Mouse (Mus musculus) G1E-ER4 (cell line): ENCODE results near the gene Babam2. TPM values are rescaled to one million over a fixed set of nuclear protein-coding genes. Genes with fewer than 3 reads are reported as not detected.

Experiments
- GATA1 ChIP-seq: IDR thresholded peaks from one replicate; pipeline ENCODE4 v1.8.0; 2012; ENCODE audit warnings: low read length, inconsistent platforms
- polyA plus RNA-seq: library from polyadenylated mRNA; stranded (reverse); fragments of >175 nt; gene quantifications from 2 replicates; pipeline ENCODE4 v1.2.3, GENCODE M21; 2012

Babam2 gene
- polyA plus RNA-seq, 1 experiment, result 43.6 TPM

DNA sequence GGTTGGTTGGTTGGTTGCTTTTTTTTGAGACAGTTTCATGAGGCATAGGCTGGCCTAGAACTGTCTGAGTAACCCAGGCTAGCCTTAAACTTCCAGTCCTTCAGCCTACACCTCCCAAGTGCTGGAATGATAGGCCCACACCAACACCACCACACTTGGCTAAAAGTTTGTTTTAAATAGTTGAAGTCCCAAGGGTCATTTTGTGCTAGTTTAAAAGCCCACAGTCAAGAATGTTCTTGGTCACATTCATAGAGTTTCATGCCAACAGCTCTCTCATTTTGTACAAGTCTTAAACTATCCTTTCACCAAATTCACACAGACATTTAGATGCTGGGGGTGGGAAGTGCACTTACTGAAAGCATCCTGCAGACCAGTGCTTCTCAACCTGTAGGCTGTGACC, 341.5 kb downstream of the Babam2 start:
- TF ChIP-seq GATA1, result no peak

DNA sequence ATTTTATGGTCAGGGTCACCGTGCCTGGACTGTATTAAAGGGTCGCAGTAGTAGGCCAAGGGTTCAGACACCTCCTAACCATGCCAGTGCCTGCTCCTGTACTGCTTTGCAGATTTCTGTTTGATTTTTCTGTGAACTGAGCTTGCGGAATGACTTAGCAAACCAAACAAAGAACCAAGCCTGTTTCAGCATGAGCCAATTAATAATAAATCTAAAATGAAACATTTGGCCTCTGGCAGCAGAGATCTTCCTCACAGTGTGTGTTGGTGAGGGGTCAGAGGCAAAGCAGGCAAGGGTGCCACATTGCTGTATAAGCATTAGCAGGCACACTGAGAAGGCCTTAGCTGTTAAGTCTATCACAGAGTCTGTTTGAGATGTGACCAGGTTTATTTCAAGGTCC, 342.0 kb downstream of the Babam2 start:
- TF ChIP-seq GATA1, result no peak

DNA sequence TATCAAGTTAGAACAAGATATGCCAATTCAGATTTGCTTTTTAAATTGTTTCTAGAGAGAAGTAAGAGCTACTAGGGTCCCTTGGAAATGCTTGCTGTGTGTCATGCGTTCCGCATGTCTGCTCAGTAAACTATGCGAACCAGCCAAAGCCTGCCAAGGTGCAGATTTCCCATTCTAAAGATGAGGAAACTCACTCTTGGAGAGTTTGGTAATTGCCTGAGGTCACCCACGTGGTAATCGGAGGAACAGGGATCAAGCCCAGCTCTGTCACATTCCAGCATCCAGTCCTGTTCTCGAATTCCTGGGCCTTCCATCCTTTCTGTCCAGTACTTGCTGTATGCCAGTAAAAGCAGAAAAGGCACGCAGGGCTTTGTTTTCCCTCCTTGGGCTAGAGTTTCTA, 345.7 kb downstream of the Babam2 start:
- TF ChIP-seq GATA1, result no peak

DNA sequence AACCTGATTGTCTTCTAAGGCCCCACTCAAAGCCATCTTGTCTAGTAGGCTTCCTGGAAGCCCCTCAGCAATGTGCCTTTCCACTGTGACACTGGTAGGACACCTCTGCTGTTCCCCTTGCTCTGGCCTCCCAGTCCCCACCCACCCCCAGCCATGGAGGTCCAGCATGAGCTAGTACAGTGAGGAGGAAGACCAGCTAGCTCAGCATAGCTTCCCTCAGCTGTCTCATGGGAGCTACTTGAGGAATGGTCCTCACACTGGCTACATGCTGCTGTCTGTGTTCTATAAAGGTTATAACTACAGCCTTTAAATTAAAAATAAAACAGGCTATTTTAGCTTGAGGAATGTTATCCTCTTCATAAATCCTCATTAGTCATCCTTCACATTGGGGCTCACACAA, 346.5 kb downstream of the Babam2 start:
- TF ChIP-seq GATA1, result no peak

DNA sequence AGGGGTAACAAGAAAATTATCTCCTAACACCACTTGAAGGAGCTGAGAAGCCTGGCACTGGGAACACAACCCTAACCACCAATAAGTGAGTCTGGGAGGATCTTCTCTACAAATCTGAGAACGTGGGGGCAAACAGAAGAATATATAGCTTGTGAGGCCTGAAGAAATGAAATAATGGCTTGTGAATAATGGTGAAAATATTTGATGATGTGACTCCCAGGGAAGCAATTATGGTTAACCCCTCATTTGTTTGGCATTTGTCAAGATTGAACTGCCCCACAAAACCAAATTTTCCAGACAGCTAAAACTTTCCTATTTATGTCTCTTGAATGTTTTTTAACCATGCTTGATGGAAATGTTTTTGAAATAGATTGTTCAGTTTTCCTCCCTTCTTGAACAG, 354.4 kb downstream of the Babam2 start:
- TF ChIP-seq GATA1, result no peak

DNA sequence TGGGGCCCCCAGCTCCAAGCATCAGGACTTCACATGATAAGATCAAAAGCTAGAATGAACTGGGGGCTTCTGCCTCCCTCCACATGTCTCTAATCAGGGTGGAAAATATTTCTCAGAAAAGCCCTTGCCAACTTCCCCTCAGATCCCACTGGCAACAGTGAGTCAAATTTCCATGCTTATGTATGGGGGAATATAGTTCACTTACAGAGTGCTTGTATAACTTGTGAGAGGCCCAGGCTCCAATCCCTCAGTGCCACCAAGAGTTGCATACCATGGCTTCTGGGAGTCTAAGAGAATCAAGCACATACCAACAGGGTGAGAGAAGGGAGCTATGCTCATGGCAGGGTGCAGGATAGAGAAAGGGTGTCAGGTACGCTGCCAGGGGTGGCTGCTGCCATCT, 355.0 kb downstream of the Babam2 start:
- no peak for TF ChIP-seq GATA1

DNA sequence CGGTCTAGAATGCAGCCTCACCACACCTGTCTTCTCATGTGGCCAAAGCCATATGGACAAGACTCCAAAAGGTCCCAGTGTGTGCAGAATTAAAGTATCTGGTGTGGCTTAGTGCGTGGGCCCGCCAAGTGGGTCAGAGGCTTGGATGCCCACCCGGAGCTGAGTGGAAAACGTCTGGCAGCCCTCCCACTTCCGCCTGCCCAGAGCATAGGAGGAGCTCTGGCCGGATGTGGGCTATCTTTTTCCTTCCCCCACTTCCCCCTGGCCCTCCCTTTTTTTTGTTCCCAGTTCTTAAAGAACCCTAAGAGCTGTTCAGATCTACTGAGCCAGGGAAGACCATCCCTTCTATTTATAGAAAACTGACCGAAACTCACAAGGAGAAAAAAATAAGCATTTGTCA, 356.0 kb downstream of the Babam2 start:
- TF ChIP-seq GATA1, result no peak

DNA sequence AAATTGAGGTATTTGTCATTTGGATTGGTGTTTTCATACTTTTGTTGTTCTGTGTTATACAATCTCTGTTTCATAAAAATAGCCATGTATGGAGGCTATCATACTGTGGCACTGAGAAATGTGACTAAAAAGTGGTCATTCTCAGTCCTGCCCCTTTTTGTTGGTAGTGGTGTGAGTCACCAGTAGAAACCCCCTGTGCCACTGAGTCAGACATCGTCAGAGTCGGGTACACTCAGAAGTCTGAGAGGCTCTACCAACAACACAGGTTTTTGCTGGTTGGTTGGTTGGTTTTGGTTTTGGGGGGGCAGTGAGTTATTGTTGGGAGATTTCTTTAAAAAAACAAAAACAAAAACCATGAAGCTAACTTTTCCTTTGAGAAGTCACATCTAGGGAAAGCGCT, 358.2 kb downstream of the Babam2 start:
- no peak for TF ChIP-seq GATA1

DNA sequence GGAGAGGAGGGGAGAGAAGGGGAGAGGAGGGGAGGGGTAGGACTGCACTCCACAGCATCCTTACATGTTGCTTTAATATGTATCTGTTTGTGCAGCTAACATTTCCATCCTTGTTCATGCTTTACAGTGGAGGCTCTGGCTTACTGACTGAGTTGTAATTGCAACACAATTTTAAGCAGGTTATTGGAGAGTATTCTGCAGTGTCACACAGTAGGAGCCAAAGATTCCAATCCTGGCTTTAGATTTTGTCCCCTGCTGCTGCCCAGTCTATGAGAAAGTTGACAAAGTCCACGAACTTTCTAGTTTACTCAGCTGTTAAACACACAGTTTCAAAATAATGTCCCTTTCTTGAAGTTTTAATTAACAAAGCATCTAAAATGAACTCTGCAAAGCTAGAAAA, 358.6 kb downstream of the Babam2 start:
- TF ChIP-seq GATA1, result no peak

DNA sequence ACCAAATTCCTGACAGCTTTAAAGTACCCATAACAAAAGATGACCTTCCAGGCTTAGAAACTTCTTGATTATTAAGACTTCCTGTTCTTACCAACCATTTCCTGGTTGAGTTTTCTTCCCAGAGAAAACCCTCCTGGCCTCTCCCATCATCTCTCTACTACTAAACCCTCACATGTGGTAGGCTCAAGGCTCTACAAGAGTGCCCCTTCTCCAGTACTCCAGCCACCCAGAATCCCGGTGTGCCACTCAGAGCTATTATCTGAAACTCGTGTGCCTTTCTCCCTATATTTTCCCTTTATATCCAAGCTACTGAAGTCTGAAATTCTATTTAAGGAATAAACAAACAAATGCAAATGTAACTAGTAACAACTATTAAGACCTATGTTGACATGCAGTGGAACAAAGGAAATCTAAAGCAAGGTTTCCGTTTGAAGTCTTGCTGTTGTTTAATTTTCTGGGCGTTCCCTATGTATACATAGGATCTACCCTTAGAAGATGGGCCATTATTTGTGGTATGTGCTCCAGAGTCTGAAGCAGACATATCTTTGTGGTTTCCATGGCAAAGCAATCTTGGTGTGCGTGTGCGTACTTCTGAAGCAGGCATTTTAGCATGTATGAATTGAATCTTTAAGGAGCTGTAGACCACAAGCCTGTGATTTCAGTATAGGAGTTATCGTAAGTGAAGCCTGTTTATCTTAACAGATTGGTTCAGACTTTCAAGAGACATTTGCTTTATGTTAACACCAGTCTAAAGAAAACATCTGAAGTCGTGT, 361.2 kb downstream of the Babam2 start:
- TF ChIP-seq GATA1, result no peak

DNA sequence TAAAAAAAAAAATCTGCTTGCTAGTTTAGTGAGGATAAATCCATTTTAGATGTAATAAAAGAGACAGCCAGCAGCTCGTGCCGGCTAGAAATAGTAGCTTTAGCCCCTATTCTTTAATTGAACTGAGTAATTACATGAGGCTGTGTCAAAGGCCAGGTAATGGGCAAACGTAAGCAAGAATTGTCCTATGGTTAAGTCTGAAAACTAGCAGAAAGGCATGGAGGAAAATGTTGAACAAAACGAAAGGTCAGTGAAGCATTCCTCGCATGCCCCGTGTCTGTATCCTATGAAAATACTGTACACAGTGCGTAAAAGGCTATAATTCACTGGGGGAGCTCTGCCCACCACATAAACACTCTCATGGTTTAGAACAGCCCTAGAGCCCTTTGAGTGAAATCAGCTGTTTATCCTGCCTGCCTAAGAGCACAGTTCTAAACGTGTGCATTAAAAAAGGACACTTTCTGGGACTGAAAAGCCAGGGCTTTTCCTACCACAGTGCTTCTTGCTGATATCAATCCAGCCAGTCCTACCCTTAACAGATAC, 361.8 kb downstream of the Babam2 start:
- TF ChIP-seq GATA1, result no peak

DNA sequence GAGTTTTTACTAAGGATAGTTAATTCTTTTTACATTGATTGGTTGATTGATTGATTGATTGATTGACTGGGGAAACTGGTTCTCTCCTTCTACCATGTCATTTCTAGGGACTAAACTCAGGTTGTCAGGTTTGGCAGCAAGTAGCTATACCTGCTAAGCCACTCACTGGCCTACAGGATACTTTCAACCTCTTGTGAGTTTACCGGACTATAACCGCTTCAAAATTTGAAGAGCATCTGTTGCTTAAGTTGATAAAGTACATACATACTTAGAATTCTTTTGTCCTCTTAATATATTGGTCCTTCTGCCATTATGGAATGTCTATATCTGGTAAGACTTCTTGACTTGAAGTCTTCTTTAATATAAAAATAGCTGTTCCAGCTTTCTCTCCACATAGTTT, 363.0 kb downstream of the Babam2 start:
- no peak for TF ChIP-seq GATA1

DNA sequence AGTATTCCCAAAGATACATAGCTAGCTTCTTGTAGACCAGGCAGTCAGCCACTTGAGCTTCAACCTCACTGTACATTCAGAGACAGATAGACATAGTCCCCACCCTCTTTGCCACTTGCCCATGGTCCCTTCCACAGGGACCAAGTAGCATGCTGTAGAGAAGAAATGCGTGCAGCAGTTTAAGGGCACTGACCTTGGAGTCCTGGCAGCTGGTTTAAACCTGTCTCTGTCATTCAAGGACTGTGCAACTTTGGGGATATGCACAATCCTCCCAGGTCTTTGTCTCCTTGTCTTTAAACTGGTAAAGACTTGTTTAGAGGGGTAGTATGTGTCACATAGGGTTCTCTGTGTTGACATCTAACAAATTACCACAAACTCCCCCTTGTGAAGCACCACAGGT, 364.4 kb downstream of the Babam2 start:
- TF ChIP-seq GATA1, result no peak

DNA sequence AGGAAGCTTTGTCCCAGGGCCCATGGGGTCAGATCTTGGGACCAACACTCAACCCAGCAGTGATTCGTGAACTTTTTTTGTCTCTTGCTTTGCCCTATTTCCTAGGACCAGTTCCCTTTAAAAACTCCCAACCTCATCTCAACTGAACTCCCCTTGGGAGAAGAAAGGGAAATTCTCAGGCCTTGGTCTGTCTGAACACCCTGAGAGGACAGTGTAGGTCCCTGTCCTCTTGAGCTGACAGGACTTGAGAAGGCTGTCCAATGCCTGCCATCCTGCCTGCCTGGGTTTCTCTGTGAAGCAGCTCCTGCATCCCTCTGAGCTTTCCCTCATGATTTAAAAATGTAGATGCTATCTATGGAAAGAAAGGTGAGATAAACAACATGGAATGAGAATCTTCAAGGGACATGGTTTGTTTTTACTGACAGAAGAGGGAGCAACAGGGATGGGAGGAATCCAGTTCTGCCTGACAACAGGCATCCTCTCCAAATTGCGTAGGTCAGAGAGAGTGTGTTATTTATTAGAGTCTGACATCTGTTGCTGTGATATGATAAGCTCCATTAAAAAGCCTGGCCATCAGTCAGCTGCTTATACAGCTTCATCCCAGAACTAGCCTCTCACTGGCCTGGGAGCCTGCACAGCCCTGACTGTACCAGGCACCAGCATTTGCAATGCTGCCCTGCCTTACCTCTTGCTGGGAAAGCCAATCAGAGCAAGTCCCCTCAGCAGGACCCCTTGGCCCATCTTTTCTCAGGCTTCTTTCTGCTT, 367.0 kb downstream of the Babam2 start:
- no peak for TF ChIP-seq GATA1

DNA sequence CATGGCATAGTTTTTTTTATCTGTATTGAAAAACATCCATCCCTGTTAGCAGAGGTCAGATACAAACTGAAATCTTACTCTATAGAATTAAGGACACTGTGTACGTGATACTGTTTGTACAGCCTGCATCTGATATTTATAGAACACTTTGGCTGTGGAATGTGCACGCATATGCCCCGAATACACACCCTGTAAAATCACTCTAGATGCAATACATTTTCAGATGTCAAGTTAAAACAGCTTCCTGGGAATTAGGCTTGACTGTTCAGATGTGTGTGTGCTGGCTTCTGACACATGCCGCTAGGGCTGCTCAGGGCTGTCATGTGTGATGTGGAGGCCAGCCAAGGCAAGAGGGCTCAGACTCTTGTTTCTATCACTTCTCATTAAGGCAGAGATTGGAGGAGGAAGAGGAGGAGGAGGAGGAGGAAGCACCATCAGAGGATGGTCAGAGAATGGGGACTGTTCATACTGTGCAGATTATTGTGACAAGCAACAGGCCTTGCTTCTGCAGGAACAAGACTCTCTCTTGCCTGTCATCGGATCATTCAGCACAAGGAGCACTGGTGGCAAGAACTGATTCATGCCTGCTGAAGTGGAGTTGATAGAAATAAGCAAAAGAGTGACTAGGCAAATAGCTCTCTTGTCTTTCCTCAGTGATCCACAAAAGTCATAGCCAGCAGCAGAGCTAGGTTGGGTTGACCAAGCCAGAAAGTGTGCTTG, 368.7 kb downstream of the Babam2 start:
- TF ChIP-seq GATA1, result no peak

DNA sequence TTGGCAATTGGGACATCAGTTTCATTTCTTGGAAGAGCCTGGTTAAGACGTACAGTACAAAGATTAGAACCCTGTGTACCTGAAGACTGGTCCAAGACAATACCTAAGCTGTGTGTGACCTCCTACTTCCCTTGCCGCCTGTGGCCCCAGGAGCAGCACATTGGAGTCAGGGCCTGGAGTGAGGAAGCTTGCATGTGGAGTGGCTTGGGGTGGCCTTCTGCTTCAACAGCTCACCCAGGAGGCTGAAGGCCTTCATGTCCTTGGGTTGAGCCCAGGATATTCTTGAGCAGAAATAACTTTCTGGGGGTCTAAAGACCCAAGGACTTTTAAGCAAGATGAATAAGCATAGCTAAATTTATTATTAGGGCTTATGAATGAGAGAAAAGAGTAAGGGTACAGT, 369.4 kb downstream of the Babam2 start:
- no peak for TF ChIP-seq GATA1

DNA sequence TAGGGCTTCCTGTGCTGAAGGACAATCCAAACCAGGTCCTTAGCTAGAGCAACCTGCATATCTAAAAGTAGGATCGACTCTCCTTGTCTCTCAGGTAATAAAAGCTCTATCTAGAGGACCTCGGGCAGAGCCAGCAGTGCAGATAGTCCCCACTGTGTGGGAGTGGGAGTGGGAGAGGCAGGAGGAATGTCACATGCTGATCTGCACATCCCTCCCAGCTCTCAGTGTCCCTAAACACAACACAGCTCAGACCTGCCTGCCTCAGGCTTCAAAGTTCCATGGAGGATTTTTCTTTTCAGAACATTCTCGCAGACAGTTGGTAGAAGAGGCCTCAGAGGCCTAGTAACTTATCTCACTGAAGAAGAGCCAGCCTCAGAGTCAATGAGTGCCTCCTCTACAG, 371.1 kb downstream of the Babam2 start:
- no peak for TF ChIP-seq GATA1
